Mouse (Mus musculus): Measurements from ENCODE around the gene Cdh18. TPM values are rescaled to one million over a fixed set of nuclear protein-coding genes. Genes with fewer than 3 reads are reported as not detected.

Cdh18 gene
- total RNA-seq (2014; rRNA removed) (28.1 and 32.3 TPM in 2 replicates), polyA plus RNA-seq (2015; fragmentation: Nextera tagmentation; extraction: Ambion mirVana) (3.2 and 5.1 TPM in 2 replicates)

DNA sequence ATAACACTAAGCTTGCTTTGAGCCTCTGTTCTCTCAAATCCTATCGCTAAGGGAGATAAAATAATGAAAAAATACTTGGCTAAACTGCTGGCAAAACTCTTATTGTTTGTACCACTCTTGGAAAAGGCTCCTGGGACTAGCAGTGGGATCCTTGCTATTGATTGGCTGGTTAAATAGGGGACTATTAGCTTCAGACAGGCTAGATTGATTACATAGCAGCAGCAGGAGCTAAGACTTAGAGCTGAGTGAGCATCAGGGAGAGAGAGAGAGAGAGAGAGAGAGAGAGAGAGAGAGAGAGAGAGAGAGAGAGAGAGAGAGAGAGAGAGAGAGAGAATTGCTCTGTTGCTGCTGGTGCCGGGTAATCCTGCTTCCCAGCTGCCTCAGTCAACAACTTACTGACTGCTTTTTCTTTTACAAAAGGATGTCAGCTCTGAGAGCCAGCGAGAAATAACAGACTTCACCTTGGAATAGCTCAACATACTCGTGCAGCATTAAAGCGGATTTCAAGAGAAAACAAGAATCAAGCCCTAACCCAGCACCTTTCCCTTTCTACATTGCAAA, at the start of gene Cdh18:
Gene Cdh18, plus strand, starts transcription at position 312 of the 561 bp plus-strand sequence.
- H3K36me3 ChIP-seq (ENCODE audit: insufficient read depth): no peaks in the 10 kb centered on the region
- H3K27me3 ChIP-seq (ENCODE audit: insufficient read depth, low read length): no peaks in the 10 kb centered on the region
- peak within 1 kb of the TSS; percentile 1; the same call in 1 of the 2 replicates for H3K4me3 ChIP-seq (ENCODE audit: low read depth, low read length)
- no peak within 1 kb of the TSS for H3K27ac ChIP-seq (ENCODE audit: low read depth, low read length)
- no peaks in the 10 kb centered on the region for H3K9me3 ChIP-seq (ENCODE audit: low read length)
- no peaks in the 10 kb centered on the region for H3K4me1 ChIP-seq (ENCODE audit: insufficient read depth)
- H3K4me2 ChIP-seq (ENCODE audit: low read depth): peak within 1 kb of the TSS; percentile 11; the same call in 1 of the 2 replicates
- H3K9ac ChIP-seq: no peak within 1 kb of the TSS
- WGBS: 39% methylated on average over 5 of the region's 5 CpGs
- DNase-seq: no peak
- ATAC-seq: peak; percentile 38
- no peak for TF ChIP-seq CTCF (IDR thresholded peaks at IDR 0.05; ENCODE audit: low read depth)

DNA sequence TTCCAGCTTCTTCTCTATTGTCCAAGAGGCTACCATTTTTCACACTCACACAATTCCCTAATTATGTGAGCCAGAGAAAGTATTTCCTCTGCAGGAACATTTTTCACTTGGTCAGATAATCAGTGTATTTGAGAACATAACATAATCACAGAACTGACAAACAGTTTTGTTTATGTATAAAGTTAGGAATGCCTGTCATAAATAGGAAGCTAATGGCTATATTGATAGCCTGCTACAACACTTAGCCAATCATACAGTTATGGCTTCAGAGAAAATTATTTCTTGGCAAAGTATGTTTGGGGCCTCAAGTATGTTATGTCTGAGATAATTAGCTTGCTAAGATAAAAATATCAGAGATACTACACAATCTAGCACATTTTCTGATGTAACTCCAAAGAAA, 37.6 kb upstream of the Cdh18 start:
- no peaks in the 10 kb centered on the region for H3K4me1 ChIP-seq (ENCODE audit: insufficient read depth)
- no peak overlapping the region for H3K4me3 ChIP-seq (ENCODE audit: low read depth, low read length)
- H3K27ac ChIP-seq (ENCODE audit: low read depth, low read length): no peak overlapping the region
- no peak overlapping the region for H3K4me2 ChIP-seq (ENCODE audit: low read depth)
- ATAC-seq: no peak
- H3K9ac ChIP-seq: no peak overlapping the region
- H3K9me3 ChIP-seq (ENCODE audit: low read length): no peaks in the 10 kb centered on the region
- TF ChIP-seq CTCF (IDR thresholded peaks at IDR 0.05; ENCODE audit: low read depth): no peak
- H3K36me3 ChIP-seq (ENCODE audit: insufficient read depth): no peaks in the 10 kb centered on the region
- no peak for DNase-seq
- H3K27me3 ChIP-seq (ENCODE audit: insufficient read depth, low read length): no peaks in the 10 kb centered on the region

DNA sequence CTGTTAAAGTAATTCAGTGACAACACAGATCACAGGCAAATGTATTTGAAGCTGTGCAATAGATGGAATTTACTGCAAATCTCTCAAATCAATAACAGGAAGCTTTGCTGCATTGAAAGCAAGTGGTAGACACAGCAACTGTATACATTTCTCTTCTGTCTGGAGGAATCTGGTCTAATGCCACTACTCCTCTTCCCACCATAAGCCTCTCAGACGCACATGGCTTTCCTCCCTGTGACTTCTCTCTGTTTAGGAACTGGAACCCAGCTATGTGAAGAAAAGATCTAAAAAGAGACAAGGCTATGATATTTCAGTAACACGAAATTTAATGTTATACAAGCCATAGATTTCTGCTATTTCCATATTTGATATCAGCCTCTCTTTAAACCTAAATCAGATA, 13.0 kb upstream of the Cdh18 start:
- Histone ChIP-seq H3K36me3 (ENCODE audit: insufficient read depth) (no peaks in the 10 kb centered on the region), H3K4me2 (ENCODE audit: low read depth) (no peak overlapping the region), H3K9me3 (ENCODE audit: low read length) (no peaks in the 10 kb centered on the region), H3K4me3 (ENCODE audit: low read depth, low read length) (no peak overlapping the region), H3K27me3 (ENCODE audit: insufficient read depth, low read length) (no peaks in the 10 kb centered on the region), H3K27ac (ENCODE audit: low read depth, low read length) (no peak overlapping the region), H3K4me1 (ENCODE audit: insufficient read depth) (no peaks in the 10 kb centered on the region), H3K9ac (no peak overlapping the region)
- WGBS: 53% methylated on average over 2 of the region's 2 CpGs
- no peak for TF ChIP-seq CTCF (IDR thresholded peaks at IDR 0.05; ENCODE audit: low read depth)
- DNase-seq (peak; percentile 17), ATAC-seq (peak; percentile 88)

DNA sequence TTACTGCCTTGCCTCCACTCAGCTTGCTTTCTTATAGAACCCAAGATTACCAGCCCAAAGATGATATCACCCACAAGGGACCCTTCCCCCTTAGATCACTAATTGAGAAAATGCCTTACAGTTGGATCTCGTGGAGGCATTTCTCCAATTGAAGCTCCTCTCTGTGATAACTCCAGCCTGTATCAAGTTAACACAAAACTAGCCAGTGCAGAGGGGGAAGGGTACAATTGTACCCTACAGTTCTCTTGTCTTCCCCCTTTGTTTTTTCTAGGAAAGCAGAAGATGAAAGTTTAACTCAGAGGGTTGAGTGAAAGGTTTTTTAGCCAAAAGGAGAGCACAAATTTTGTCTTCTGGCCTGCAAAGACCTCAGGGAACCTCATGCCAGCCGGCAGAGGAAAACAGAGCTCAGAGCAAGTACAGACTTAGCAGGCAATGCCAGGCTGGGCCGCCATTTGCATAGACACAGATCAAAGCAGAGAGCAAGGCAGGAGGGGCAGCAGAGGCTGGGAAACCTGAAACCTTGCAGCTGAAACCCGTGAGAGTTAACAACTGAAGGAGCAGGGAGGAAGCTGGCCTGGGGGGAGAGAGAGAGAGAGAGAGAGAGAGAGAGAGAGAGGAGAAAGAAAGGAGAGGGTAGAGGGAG, 29.3 kb downstream of the Cdh18 start:
- Histone ChIP-seq H3K9me3 (ENCODE audit: low read length) (no peaks in the 10 kb centered on the region), H3K27ac (ENCODE audit: low read depth, low read length) (no peak overlapping the region), H3K4me2 (ENCODE audit: low read depth) (no peak overlapping the region), H3K4me3 (ENCODE audit: low read depth, low read length) (no peak overlapping the region), H3K4me1 (ENCODE audit: insufficient read depth) (no peaks in the 10 kb centered on the region), H3K9ac (no peak overlapping the region), H3K36me3 (ENCODE audit: insufficient read depth) (no peaks in the 10 kb centered on the region), H3K27me3 (ENCODE audit: insufficient read depth, low read length) (no peaks in the 10 kb centered on the region)
- ATAC-seq (no peak), DNase-seq (no peak)
- 9% methylated on average over 4 of the region's 4 CpGs for WGBS
- no peak for TF ChIP-seq CTCF (IDR thresholded peaks at IDR 0.05; ENCODE audit: low read depth)

DNA sequence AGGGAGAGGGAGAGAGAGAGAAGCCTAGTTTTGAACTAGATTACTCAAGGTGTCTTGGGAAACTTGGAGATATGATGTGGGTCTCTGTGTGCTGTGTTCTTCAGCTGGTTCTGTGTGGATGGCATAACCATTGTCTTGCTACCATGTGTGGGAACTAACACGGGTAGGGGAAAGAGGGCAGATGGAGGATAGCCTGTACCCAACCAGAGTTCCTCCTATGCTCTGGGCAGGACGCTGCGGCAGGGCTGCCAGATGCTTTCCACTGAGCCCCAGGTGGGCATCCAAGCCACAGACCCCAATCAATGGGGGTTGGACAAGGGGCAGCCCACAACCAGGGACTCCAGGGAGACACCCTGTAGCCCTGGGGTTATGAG, 29.8 kb downstream of the Cdh18 start:
- Histone ChIP-seq H3K9ac (no peak overlapping the region), H3K9me3 (ENCODE audit: low read length) (no peaks in the 10 kb centered on the region), H3K27me3 (ENCODE audit: insufficient read depth, low read length) (no peaks in the 10 kb centered on the region), H3K36me3 (ENCODE audit: insufficient read depth) (no peaks in the 10 kb centered on the region), H3K27ac (ENCODE audit: low read depth, low read length) (no peak overlapping the region), H3K4me1 (ENCODE audit: insufficient read depth) (no peaks in the 10 kb centered on the region), H3K4me2 (ENCODE audit: low read depth) (no peak overlapping the region), H3K4me3 (ENCODE audit: low read depth, low read length) (no peak overlapping the region)
- WGBS: 41% methylated on average over 3 of the region's 3 CpGs
- TF ChIP-seq CTCF (IDR thresholded peaks at IDR 0.05; ENCODE audit: low read depth): no peak
- ATAC-seq: no peak
- no peak for DNase-seq

DNA sequence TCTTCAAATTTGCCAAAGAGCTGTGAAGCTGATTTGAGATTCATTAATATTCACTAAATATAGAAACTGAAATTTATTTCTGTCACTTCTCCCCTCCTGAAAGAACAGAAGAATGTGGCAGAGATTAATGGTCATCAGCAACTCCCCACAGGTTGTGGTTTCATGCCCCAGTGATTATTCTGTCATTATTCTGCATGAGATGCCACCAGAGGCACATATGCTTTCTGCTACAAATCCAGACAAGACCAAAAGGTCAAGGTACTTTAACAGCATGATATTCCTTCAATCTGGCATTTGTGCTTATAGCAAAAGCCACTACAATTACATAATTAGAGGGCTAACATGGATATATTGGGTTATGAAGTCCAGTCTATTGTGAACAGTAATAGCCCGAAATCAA, 35.8 kb downstream of the Cdh18 start:
- DNase-seq (no peak), ATAC-seq (no peak)
- no peaks in the 10 kb centered on the region for H3K4me1 ChIP-seq (ENCODE audit: insufficient read depth)
- no peak for TF ChIP-seq CTCF (IDR thresholded peaks at IDR 0.05; ENCODE audit: low read depth)
- no peak overlapping the region for H3K9ac ChIP-seq
- H3K9me3 ChIP-seq (ENCODE audit: low read length): no peaks in the 10 kb centered on the region
- H3K27ac ChIP-seq (ENCODE audit: low read depth, low read length): no peak overlapping the region
- H3K27me3 ChIP-seq (ENCODE audit: insufficient read depth, low read length): no peaks in the 10 kb centered on the region
- H3K36me3 ChIP-seq (ENCODE audit: insufficient read depth): no peaks in the 10 kb centered on the region
- H3K4me2 ChIP-seq (ENCODE audit: low read depth): no peak overlapping the region
- no peak overlapping the region for H3K4me3 ChIP-seq (ENCODE audit: low read depth, low read length)
- 80% methylated on average over 1 of the region's 1 CpGs for WGBS

DNA sequence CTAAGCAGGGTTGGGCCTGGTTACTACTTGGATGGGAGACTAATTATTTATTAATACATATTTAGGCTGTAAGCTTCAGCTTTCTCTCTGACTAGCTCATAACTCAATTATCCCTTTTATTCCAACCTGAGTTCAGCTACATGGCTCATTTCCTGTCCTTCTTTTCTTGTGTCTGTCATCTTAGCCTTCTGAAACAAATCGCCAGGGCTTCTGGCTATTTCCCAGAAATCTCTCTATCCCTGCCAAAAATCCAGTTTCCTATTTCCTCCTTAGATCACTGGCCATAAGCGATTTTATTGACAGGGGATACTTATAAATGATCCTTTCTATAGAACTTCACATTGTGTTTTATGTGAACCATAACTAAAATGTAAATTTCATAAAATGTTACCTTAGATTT, 167.6 kb downstream of the Cdh18 start:
- Histone ChIP-seq H3K36me3 (ENCODE audit: insufficient read depth) (no peaks in the 10 kb centered on the region), H3K27me3 (ENCODE audit: insufficient read depth, low read length) (no peaks in the 10 kb centered on the region), H3K4me1 (ENCODE audit: insufficient read depth) (no peaks in the 10 kb centered on the region), H3K9ac (no peak overlapping the region), H3K4me3 (ENCODE audit: low read depth, low read length) (no peak overlapping the region), H3K27ac (ENCODE audit: low read depth, low read length) (no peak overlapping the region), H3K4me2 (ENCODE audit: low read depth) (no peak overlapping the region), H3K9me3 (ENCODE audit: low read length) (no peaks in the 10 kb centered on the region)
- DNase-seq (no peak), ATAC-seq (no peak)
- WGBS: 63% methylated on average over 2 of the region's 2 CpGs
- TF ChIP-seq CTCF (IDR thresholded peaks at IDR 0.05; ENCODE audit: low read depth): no peak
